In the genomic region with DNA sequence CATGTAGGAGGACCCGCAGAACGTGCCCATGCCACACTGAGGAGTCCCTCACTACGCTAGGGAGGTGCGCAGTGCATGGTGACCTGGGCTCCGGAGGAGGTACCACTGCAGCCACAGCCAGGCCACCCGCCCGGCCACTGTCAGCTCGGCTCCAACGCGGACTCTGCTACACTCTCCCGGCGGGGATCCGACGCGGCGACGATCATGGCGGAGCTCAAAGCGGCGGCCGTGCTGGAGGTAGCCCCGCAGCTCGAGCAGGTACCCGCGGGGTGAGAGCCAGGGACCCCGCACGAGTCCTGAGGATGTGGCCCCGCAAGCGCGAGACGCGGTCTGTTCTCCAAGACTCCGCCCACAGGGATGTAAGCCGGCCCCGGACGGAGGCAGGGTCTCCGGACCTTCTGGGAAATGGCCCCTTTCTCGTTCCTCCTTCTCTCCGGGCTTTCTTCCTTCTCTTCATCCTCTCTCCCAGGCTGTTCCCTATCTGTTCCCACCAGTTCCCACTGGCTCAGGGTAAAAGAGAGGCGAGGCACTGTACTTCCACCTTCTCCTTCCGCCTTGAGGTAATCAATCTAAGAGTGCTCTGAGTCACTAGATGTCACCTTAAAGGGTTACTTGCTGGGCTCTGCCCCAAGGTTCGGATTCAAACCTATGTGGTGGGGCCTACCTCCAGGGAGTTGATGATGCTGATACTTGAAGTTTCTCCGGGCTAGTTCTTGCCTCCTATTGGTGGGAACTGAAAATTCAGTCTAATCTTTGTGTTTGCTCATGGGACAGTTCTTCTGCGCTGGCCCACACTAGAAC, we compare ENCODE assay signal across 8 mouse cellular contexts. TPM values are rescaled to one million over a fixed set of nuclear protein-coding genes. Genes with fewer than 3 reads are reported as not detected.
DNase-seq lines count a peak whose midpoint lies in the region; ATAC-seq and TF ChIP-seq lines count a peak whose summit lies in the region.

No protein-coding gene starts in this region.

- H3K4me2 ChIP-seq in heart, embryonic 14.5 days (ENCODE audit: low read length) = peak overlapping the region; percentile 78
- peak overlapping the region; percentile 70 for H3K4me2 ChIP-seq in liver, embryonic 13.5 days

- H3K36me3 ChIP-seq in heart, embryonic 14.5 days (ENCODE audit: control insufficient read depth, insufficient read depth, low read length) = no peaks in the 10 kb centered on the region
- H3K36me3 ChIP-seq in liver, embryonic 13.5 days = no peaks in the 10 kb centered on the region

- H3K9ac ChIP-seq in heart, embryonic 14.5 days (ENCODE audit: low read length) = peak overlapping the region; percentile 73
- H3K9ac ChIP-seq in liver, embryonic 13.5 days = no peak overlapping the region; the same call in 1 of the 2 replicates

- H3K27ac ChIP-seq in bone marrow macrophage, adult 2 months (ENCODE audit: insufficient read depth, low read depth, low read length) = no peak overlapping the region
- H3K27ac ChIP-seq in heart, embryonic 14.5 days (replicated peaks in 1 of 2; ENCODE audit: control insufficient read depth in 1 of 2, insufficient read depth in 1 of 2, low read depth in 2 of 2, low read length in 2 of 2) = no peak overlapping the region
- no peak overlapping the region for H3K27ac ChIP-seq in liver, embryonic 13.5 days

- peak overlapping the region; percentile 56 for H3K4me3 ChIP-seq in bone marrow macrophage, adult 2 months (ENCODE audit: insufficient read depth, low read length)
- peak overlapping the region; percentile 61 to 70 for H3K4me3 ChIP-seq in heart, embryonic 14.5 days (ENCODE audit: control insufficient read depth in 1 of 2, insufficient read depth in 1 of 2, low read depth in 1 of 2, low read length in 2 of 2)
- H3K4me3 ChIP-seq in liver, embryonic 13.5 days (replicated peaks) = peak overlapping the region; percentile 54

- peak; percentile 34; the same call in 1 of the 2 replicates for TF ChIP-seq CTCF in bone marrow macrophage, adult 2 months (IDR thresholded peaks at IDR 0.05; ENCODE audit: low read depth, low read length)

- peak; percentile 25 for DNase-seq in gastrocnemius, postnatal 10 days
- no peak for DNase-seq in gastrocnemius, postnatal 36 days
- DNase-seq in B cell, adult 2 months = peak; percentile 40 to 55
- DNase-seq in liver, embryonic 13.5 days = no peak
- peak; percentile 63 for DNase-seq in retina, postnatal 1 day
- no peak for DNase-seq in urinary bladder, adult 2 months (ENCODE audit: low spot score)

- H3K9me3 ChIP-seq in heart, embryonic 14.5 days (ENCODE audit: control insufficient read depth, low read length) = no peaks in the 10 kb centered on the region
- H3K9me3 ChIP-seq in liver, embryonic 13.5 days (replicated peaks) = no peaks in the 10 kb centered on the region

- no peaks in the 10 kb centered on the region for H3K4me1 ChIP-seq in bone marrow macrophage, adult 2 months (ENCODE audit: control insufficient read depth, insufficient read depth, low read length)
- peaks cover 0 to 3% of the 10 kb centered on the region in 2 experiments; a peak in 1 of 4 replicates for H3K4me1 ChIP-seq in heart, embryonic 14.5 days (ENCODE audit: control insufficient read depth in 2 of 2, insufficient read depth in 2 of 2, low read length in 2 of 2)
- peaks cover 10% of the 10 kb centered on the region for H3K4me1 ChIP-seq in liver, embryonic 13.5 days (replicated peaks)

- intact Hi-C loops in gastrocnemius, postnatal 36 days (cut with DNase I) = no loop called here

- peaks cover 7% of the 10 kb centered on the region; the same call in 1 of the 2 replicates for H3K27me3 ChIP-seq in heart, embryonic 14.5 days (ENCODE audit: control insufficient read depth, insufficient read depth, low read length)
- peaks cover 39% of the 10 kb centered on the region for H3K27me3 ChIP-seq in liver, embryonic 13.5 days

- ATAC-seq in heart, embryonic 14.5 days (ENCODE audit: insufficient number of reproducible peaks, insufficient read depth, low FRiP score, low read depth) = peak; percentile 37; the same call in 1 of the 2 replicates
- no peak for ATAC-seq in liver, embryonic 13.5 days (ENCODE audit: low read depth)

- 2% methylated on average over 44 of the region's 44 CpGs for WGBS in heart, embryonic 14.5 days
- 2% methylated on average over 44 of the region's 44 CpGs for WGBS in liver, embryonic 13.5 days (ENCODE audit: insufficient replicate concordance)

- TF ChIP-seq POLR2A in bone marrow macrophage, adult 2 months (IDR thresholded peaks at IDR 0.05; ENCODE audit: borderline replicate concordance, low read depth, low read length) = no peak

RNA-seq across cellular contexts. Expression of a gene that starts 23.7 kb away (rescaled TPM):
- 10 to 100 TPM; 19.2 to 19.4 TPM for total RNA-seq in gastrocnemius, postnatal 10 days (2021)
- 1 to 10 TPM; 3.7 to 5.4 TPM for total RNA-seq in gastrocnemius, postnatal 36 days (2021)
- polyA plus RNA-seq in bone marrow macrophage, adult 2 months (2012; ENCODE audit: insufficient read depth, insufficient read length, missing spikeins) = 1.2 and 1.3 TPM in 2 replicates
- polyA plus RNA-seq in heart, embryonic 14.5 days (2014; fragmentation: Nextera tagmentation; extraction: Ambion mirVana) = 132 and 181 TPM in 2 replicates
- polyA plus RNA-seq in liver, embryonic 13.5 days (2015; fragmentation: Nextera tagmentation; extraction: Ambion mirVana) = 7.9 and 8.5 TPM in 2 replicates
- 29.8 and 42.4 TPM in 2 replicates for polyA plus RNA-seq in urinary bladder, adult 2 months (2012; rRNA removed)

RNA-seq across cellular contexts. Expression of a gene that starts 51.7 kb away (rescaled TPM):
- 1 to 10 TPM; 1.3 to 2.0 TPM for total RNA-seq in gastrocnemius, postnatal 10 days (2021)
- total RNA-seq in gastrocnemius, postnatal 36 days (2021) = under 1 TPM; 0.51 to 0.52 TPM
- polyA plus RNA-seq in bone marrow macrophage, adult 2 months (2012; ENCODE audit: insufficient read depth, insufficient read length, missing spikeins) = 120 and 121 TPM in 2 replicates
- 2.5 and 2.6 TPM in 2 replicates for polyA plus RNA-seq in heart, embryonic 14.5 days (2014; fragmentation: Nextera tagmentation; extraction: Ambion mirVana)
- 2.7 and 3.1 TPM in 2 replicates for polyA plus RNA-seq in liver, embryonic 13.5 days (2015; fragmentation: Nextera tagmentation; extraction: Ambion mirVana)
- 8.2 and 10.3 TPM in 2 replicates for polyA plus RNA-seq in urinary bladder, adult 2 months (2012; rRNA removed)

Comparison
In these comparisons a context has a peak if more than half of its experiments do, and no peak if none do; other contexts are left out.
1. DNase-seq: peak in gastrocnemius, postnatal 10 days (single experiment), B cell, adult 2 months (2 of 2) and retina, postnatal 1 day (single experiment); none in gastrocnemius, postnatal 36 days (0 of 2), liver, embryonic 13.5 days (single experiment) and urinary bladder, adult 2 months (single experiment).
2. RNA of a gene that starts 51.7 kb away (polyA plus RNA-seq): 120 to 121 TPM in bone marrow macrophage, adult 2 months; 8.2 to 10.3 TPM in urinary bladder, adult 2 months, 2.7 to 3.1 TPM in liver, embryonic 13.5 days and 2.5 to 2.6 TPM in heart, embryonic 14.5 days; every median in the first group is over 10 times any median in the second.
3. Peak in every context shown above with its lines, with median percentiles within 50 percentile points of each other: H3K4me3 ChIP-seq.